Mouse (Mus musculus): ENCODE measurements at regions not wholly inside any gene's neighbourhood (a gene's known extent, or its start where the extent isn't known, plus 50 kb on each side); places are given as distances from the start of the nearest gene placed in this dataset.

GRCm38 (mm10) chr5:133806891-133807290 is 292.6 kb upstream of the Castor2 start:
- H3K27ac ChIP-seq (ENCODE audit: low read depth, low read length) = no peak overlapping the region
- H3K36me3 ChIP-seq (ENCODE audit: control insufficient read depth, insufficient read depth) = no peaks in the 10 kb centered on the region
- no peaks in the 10 kb centered on the region for H3K9me3 ChIP-seq (ENCODE audit: control insufficient read depth)
- H3K4me3 ChIP-seq (ENCODE audit: low read depth, low read length) = no peak overlapping the region
- TF ChIP-seq CTCF (IDR thresholded peaks at IDR 0.05; ENCODE audit: low read depth) = no peak
- ATAC-seq = no peak
- H3K4me2 ChIP-seq (replicated peaks; ENCODE audit: low read depth) = no peak overlapping the region
- 45% methylated on average over 7 of the region's 7 CpGs for WGBS
- H3K27me3 ChIP-seq (replicated peaks; ENCODE audit: control insufficient read depth, insufficient read depth, low read length) = no peaks in the 10 kb centered on the region
- H3K4me1 ChIP-seq (replicated peaks; ENCODE audit: control insufficient read depth, insufficient read depth, low read length) = no peaks in the 10 kb centered on the region
- no peak overlapping the region for H3K9ac ChIP-seq (ENCODE audit: low read depth, low read length)

DNA sequence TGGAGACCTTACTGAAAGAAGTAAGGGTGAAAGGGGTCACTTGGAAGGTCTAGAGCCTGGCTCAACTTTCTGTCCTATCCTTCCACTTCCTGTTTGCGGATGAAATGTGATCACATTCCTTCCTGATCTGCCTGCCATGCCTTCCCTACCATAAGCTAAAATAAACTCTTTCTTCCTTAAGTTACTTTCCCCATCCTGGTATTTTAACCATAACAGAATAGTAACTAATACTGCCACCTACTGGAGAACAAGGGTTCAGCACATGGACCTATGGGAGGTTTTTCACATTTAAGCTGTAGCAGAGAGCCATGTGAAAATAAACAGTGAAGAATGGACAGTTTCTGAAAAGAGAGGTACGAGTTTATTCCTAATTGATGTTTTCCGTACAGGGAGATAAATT is 297.5 kb upstream of the Castor2 start:
- H3K27me3 ChIP-seq (replicated peaks; ENCODE audit: control insufficient read depth, insufficient read depth, low read length) = no peaks in the 10 kb centered on the region
- TF ChIP-seq CTCF (IDR thresholded peaks at IDR 0.05; ENCODE audit: low read depth) = peak; percentile 67

DNA sequence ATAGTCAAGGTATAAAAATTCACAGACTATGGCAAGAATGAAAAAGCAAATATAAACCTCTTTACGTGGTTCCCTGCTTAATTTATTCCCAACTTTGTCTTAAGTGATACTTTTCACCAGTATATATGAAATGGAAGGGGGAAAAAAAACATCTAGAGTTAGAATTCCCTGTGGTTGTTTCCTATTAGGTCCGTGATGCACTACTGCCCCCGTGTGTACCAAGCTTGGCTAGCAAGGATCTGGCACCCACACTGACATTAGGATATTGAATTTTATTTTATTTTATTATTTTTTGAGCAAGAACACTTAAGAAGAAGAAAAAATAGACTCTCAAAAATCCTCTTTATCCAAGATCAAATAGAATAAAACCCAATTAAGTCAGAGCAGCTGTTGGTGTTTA is 303.9 kb upstream of the Castor2 start:
- TF ChIP-seq CTCF (IDR thresholded peaks at IDR 0.05; ENCODE audit: low read depth) = peak; percentile 72
- Histone ChIP-seq H3K4me1 (replicated peaks; ENCODE audit: control insufficient read depth, insufficient read depth, low read length) (no peaks in the 10 kb centered on the region), H3K9ac (ENCODE audit: low read depth, low read length) (no peak overlapping the region), H3K9me3 (ENCODE audit: control insufficient read depth) (no peaks in the 10 kb centered on the region), H3K27ac (ENCODE audit: low read depth, low read length) (no peak overlapping the region), H3K4me2 (replicated peaks; ENCODE audit: low read depth) (no peak overlapping the region), H3K36me3 (ENCODE audit: control insufficient read depth, insufficient read depth) (no peaks in the 10 kb centered on the region), H3K27me3 (replicated peaks; ENCODE audit: control insufficient read depth, insufficient read depth, low read length) (no peaks in the 10 kb centered on the region), H3K4me3 (ENCODE audit: low read depth, low read length) (no peak overlapping the region)
- ATAC-seq = no peak
- 35% methylated on average over 3 of the region's 3 CpGs for WGBS

More for the DNA sequence above, 297.5 kb upstream of the Castor2 start:
- no peak for ATAC-seq
- WGBS = 84% methylated on average over 3 of the region's 3 CpGs
- Histone ChIP-seq H3K36me3 (ENCODE audit: control insufficient read depth, insufficient read depth) (no peaks in the 10 kb centered on the region), H3K27ac (ENCODE audit: low read depth, low read length) (no peak overlapping the region), H3K9me3 (ENCODE audit: control insufficient read depth) (no peaks in the 10 kb centered on the region), H3K4me2 (replicated peaks; ENCODE audit: low read depth) (no peak overlapping the region), H3K4me3 (ENCODE audit: low read depth, low read length) (no peak overlapping the region), H3K9ac (ENCODE audit: low read depth, low read length) (no peak overlapping the region), H3K4me1 (replicated peaks; ENCODE audit: control insufficient read depth, insufficient read depth, low read length) (no peaks in the 10 kb centered on the region)

- no peak for TF ChIP-seq CTCF (IDR thresholded peaks at IDR 0.05; ENCODE audit: low read depth)
- no peak for ATAC-seq
- 70% methylated on average over 6 of the region's 6 CpGs for WGBS
- Histone ChIP-seq H3K4me1 (replicated peaks; ENCODE audit: control insufficient read depth, insufficient read depth, low read length) (no peaks in the 10 kb centered on the region), H3K27me3 (replicated peaks; ENCODE audit: control insufficient read depth, insufficient read depth, low read length) (no peaks in the 10 kb centered on the region), H3K9me3 (ENCODE audit: control insufficient read depth) (no peaks in the 10 kb centered on the region), H3K9ac (ENCODE audit: low read depth, low read length) (no peak overlapping the region), H3K4me3 (ENCODE audit: low read depth, low read length) (no peak overlapping the region), H3K4me2 (replicated peaks; ENCODE audit: low read depth) (no peak overlapping the region), H3K36me3 (ENCODE audit: control insufficient read depth, insufficient read depth) (no peaks in the 10 kb centered on the region), H3K27ac (ENCODE audit: low read depth, low read length) (no peak overlapping the region)
These were observed 308.8 kb upstream of the Castor2 start for GRCm38 (mm10) chr5:133790726-133791125.

GRCm38 (mm10) chr5:133788006-133788405 is 311.5 kb upstream of the Castor2 start:
- ATAC-seq = no peak
- H3K4me3 ChIP-seq (ENCODE audit: low read depth, low read length) = no peak overlapping the region
- TF ChIP-seq CTCF (IDR thresholded peaks at IDR 0.05; ENCODE audit: low read depth) = no peak

DNA sequence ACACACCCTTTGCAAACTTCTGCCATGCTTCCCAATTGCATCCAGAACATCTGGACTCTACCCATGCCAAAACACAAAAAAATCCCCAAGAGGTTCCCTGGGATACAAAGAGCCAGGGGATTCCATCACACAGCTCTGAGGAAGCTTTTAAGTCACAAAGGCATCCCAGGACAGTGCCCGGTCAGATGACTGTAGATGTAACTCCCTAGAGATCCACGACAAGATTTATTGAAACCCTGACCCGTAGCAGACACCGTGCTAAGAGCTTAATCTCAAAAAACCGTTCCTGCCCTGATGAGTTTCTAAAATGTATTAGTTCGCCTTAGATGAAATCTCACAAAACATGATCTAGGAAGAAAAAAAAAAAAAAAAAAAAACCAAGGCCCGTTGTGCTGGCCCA is 312.0 kb upstream of the Castor2 start:
- 72% methylated on average over 7 of the region's 7 CpGs for WGBS
- no peak for TF ChIP-seq CTCF (IDR thresholded peaks at IDR 0.05; ENCODE audit: low read depth)
- no peaks in the 10 kb centered on the region for H3K9me3 ChIP-seq (ENCODE audit: control insufficient read depth)
- H3K9ac ChIP-seq (ENCODE audit: low read depth, low read length) = no peak overlapping the region
- no peak overlapping the region for H3K27ac ChIP-seq (ENCODE audit: low read depth, low read length)
- no peak overlapping the region for H3K4me2 ChIP-seq (replicated peaks; ENCODE audit: low read depth)
- no peaks in the 10 kb centered on the region for H3K4me1 ChIP-seq (replicated peaks; ENCODE audit: control insufficient read depth, insufficient read depth, low read length)
- H3K27me3 ChIP-seq (replicated peaks; ENCODE audit: control insufficient read depth, insufficient read depth, low read length) = no peaks in the 10 kb centered on the region
- ATAC-seq = no peak
- H3K36me3 ChIP-seq (ENCODE audit: control insufficient read depth, insufficient read depth) = no peaks in the 10 kb centered on the region
- H3K4me3 ChIP-seq (ENCODE audit: low read depth, low read length) = no peak overlapping the region

More at GRCm38 (mm10) chr5:133788006-133788405, 311.5 kb upstream of the Castor2 start:
- H3K4me2 ChIP-seq (replicated peaks; ENCODE audit: low read depth) = no peak overlapping the region
- H3K27me3 ChIP-seq (replicated peaks; ENCODE audit: control insufficient read depth, insufficient read depth, low read length) = no peaks in the 10 kb centered on the region
- H3K9me3 ChIP-seq (ENCODE audit: control insufficient read depth) = no peaks in the 10 kb centered on the region
- H3K36me3 ChIP-seq (ENCODE audit: control insufficient read depth, insufficient read depth) = no peaks in the 10 kb centered on the region
- 93% methylated on average over 8 of the region's 8 CpGs for WGBS
- H3K27ac ChIP-seq (ENCODE audit: low read depth, low read length) = no peak overlapping the region
- H3K9ac ChIP-seq (ENCODE audit: low read depth, low read length) = no peak overlapping the region
- H3K4me1 ChIP-seq (replicated peaks; ENCODE audit: control insufficient read depth, insufficient read depth, low read length) = no peaks in the 10 kb centered on the region

DNA sequence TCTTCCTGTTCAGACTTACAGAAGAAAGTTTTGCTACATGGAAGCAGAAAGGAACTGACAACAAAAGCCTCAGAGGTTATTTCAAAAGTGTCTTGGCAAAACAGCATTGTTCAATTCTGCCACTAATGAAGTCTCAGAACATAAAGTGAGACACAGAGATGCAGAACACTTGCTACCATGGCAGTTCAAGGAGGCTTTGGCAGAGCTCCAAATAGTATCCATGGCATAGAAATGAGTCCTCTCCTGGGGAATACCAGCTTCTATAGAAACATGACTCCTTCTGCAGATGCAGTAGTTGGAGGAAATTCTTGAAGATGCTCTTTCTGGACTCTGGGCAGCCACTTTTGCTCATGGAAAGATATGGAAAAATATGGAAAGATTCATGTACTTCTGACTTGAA is 322.9 kb upstream of the Castor2 start:
- no peak for ATAC-seq
- no peaks in the 10 kb centered on the region for H3K36me3 ChIP-seq (ENCODE audit: control insufficient read depth, insufficient read depth)
- no peak overlapping the region for H3K27ac ChIP-seq (ENCODE audit: low read depth, low read length)
- H3K27me3 ChIP-seq (replicated peaks; ENCODE audit: control insufficient read depth, insufficient read depth, low read length) = no peaks in the 10 kb centered on the region
- no peak overlapping the region for H3K4me3 ChIP-seq (ENCODE audit: low read depth, low read length)
- no peak for TF ChIP-seq CTCF (IDR thresholded peaks at IDR 0.05; ENCODE audit: low read depth)
- no peak overlapping the region for H3K9ac ChIP-seq (ENCODE audit: low read depth, low read length)
- no peak overlapping the region for H3K4me2 ChIP-seq (replicated peaks; ENCODE audit: low read depth)
- no peaks in the 10 kb centered on the region for H3K4me1 ChIP-seq (replicated peaks; ENCODE audit: control insufficient read depth, insufficient read depth, low read length)
- no peaks in the 10 kb centered on the region for H3K9me3 ChIP-seq (ENCODE audit: control insufficient read depth)
